Mouse (Mus musculus) neural tube, embryonic 14.5 days (tissue): ENCODE data around the gene Gstm5. TPM values are rescaled to one million over a fixed set of nuclear protein-coding genes. Genes with fewer than 3 reads are reported as not detected.
"Not testable (repeated sequence)": the region's sequence is repeated elsewhere in the genome, so short reads cannot be mapped to it uniquely, and the experiment has no call there.

Source experiments
- ATAC-seq: fragments of 200-750 bp; cut with Nextera tagmentation; 2 replicates; pipeline ENCODE4 v1.8.0; 2017; ENCODE audit warnings: low read depth, mild to moderate bottlenecking, moderate TSS enrichment, moderate library complexity
- H3K27ac ChIP-seq: fragments of 300-500 bp; sonication (generic); 2 replicates; pipeline ENCODE4 v1.5.1; 2014; ENCODE audit warnings: low read depth, mild to moderate bottlenecking, control low read depth, low read length, moderate library complexity, mixed read lengths
- H3K27me3 ChIP-seq: fragments of 300-500 bp; sonication (generic); 2 replicates; pipeline ENCODE4 v1.6.1; 2014; ENCODE audit warnings: low read length; ENCODE audit not compliant: control insufficient read depth, insufficient read depth
- H3K36me3 ChIP-seq: fragments of 300-500 bp; sonication (generic); 2 replicates; pipeline ENCODE4 v1.6.1; 2014; ENCODE audit warnings: low read length, mixed read lengths; ENCODE audit not compliant: control insufficient read depth, insufficient read depth
- H3K4me1 ChIP-seq: fragments of 300-500 bp; sonication (generic); 2 replicates; pipeline ENCODE4 v1.6.1; 2014; ENCODE audit warnings: low read length; ENCODE audit not compliant: control insufficient read depth, insufficient read depth
- H3K4me2 ChIP-seq: fragments of 300-500 bp; sonication (generic); 2 replicates; pipeline ENCODE4 v1.6.1; 2014; ENCODE audit warnings: mild to moderate bottlenecking, low read depth, low read length, control low read depth
- H3K4me3 ChIP-seq: fragments of 300-500 bp; sonication (generic); 2 replicates; pipeline ENCODE4 v1.5.1; 2014; ENCODE audit warnings: low read depth, low read length, control low read depth, mixed read lengths
- H3K9ac ChIP-seq: fragments of 300-500 bp; sonication (generic); replicated peaks from 2 replicates; pipeline ENCODE4 v1.6.1; 2014; ENCODE audit warnings: low read depth, mild to moderate bottlenecking, control low read depth, low read length, mixed read lengths
- H3K9me3 ChIP-seq: fragments of 300-500 bp; sonication (generic); 2 replicates; pipeline ENCODE4 v1.6.1; 2016; ENCODE audit warnings: low read length; ENCODE audit not compliant: control insufficient read depth
- WGBS: fragments of 180-500 bp; shearing (Covaris S2); extraction: QIAGEN DNeasy Blood & Tissue Kit; methylation state at CpG from one replicate; pipeline ENCODE4 v1.1.7; 2014; 5-methylcytosine and 5-hydroxymethylcytosine counted together
- polyA plus RNA-seq: library from polyadenylated mRNA; unstranded; fragments of >200 nt; fragmentation: Nextera tagmentation; extraction: Ambion mirVana; gene quantifications from 2 replicates; pipeline ENCODE4 v1.2.1, GENCODE M21; 2014

Gene Gstm5
- polyA plus RNA-seq, 1 experiment from 2014 or later, result 261 TPM

- not testable (repeated sequence) for H3K4me1 ChIP-seq, H3K9me3 ChIP-seq, H3K4me2 ChIP-seq, ATAC-seq, H3K4me3 ChIP-seq, H3K9ac ChIP-seq, H3K27me3 ChIP-seq, H3K27ac ChIP-seq, H3K36me3 ChIP-seq
- WGBS, result 85% methylated on average over 2 of the region's 2 CpGs
Observed at GRCm38 (mm10) chr3:107889236-107889635, 6.4 kb upstream of the Gstm5 start.

DNA sequence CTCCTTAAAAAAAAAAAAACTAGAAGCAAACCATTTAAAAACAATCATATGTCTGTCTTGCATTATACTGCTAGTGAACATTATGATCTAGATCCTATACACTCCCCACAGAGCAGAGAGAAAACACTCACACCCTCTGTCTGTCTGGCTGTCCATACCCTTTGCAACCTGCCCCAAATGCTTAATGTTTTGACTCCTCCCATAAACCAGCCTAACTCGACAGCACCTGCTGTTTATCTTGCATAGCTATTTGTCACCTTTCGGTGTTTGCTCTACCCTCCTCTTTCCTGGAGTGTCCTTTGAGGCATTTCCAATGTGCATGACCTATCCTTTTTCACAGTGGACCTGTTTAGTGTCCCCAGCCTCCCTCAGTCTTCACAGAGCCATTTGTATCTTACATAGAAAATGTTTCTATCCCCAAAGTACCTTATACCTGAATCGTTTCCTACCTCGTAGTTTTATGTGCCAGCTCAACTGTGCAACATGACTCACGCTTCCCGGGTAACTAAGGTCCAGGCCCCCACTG, 364 bp upstream of the Gstm5 start:
- Histone ChIP-seq H3K4me2 (peak overlapping the region; percentile 89), H3K27me3 (no peaks in the 10 kb centered on the region), H3K36me3 (no peaks in the 10 kb centered on the region), H3K4me3 (peak overlapping the region; percentile 74), H3K9me3 (no peaks in the 10 kb centered on the region), H3K9ac (peak overlapping the region; percentile 82), H3K27ac (no peak overlapping the region), H3K4me1 (peaks cover 5% of the 10 kb centered on the region; the same call in 1 of the 2 replicates)
- peak; percentile 45 for ATAC-seq
- 12% methylated on average over 6 of the region's 6 CpGs for WGBS

- H3K9me3 ChIP-seq, result no peaks in the 10 kb centered on the region
Observed at GRCm38 (mm10) chr3:107898691-107899090, 3.1 kb downstream of the Gstm5 start.

GRCm38 (mm10) chr3:107900955-107901673, 5.5 kb downstream of the Gstm5 start:
- Histone ChIP-seq H3K9ac (no peak overlapping the region), H3K4me3 (no peak overlapping the region), H3K4me1 (peaks cover 4% of the 10 kb centered on the region; the same call in 1 of the 2 replicates), H3K9me3 (no peaks in the 10 kb centered on the region), H3K27ac (no peak overlapping the region), H3K36me3 (no peaks in the 10 kb centered on the region), H3K27me3 (no peaks in the 10 kb centered on the region), H3K4me2 (no peak overlapping the region)
- WGBS, result 70% methylated on average over 11 of the region's 11 CpGs
- no peak for ATAC-seq

More at GRCm38 (mm10) chr3:107898691-107899090, 3.1 kb downstream of the Gstm5 start:
- 92% methylated on average over 13 of the region's 13 CpGs for WGBS
- H3K36me3 ChIP-seq, result no peaks in the 10 kb centered on the region
- H3K27ac ChIP-seq, result no peak overlapping the region
- H3K4me1 ChIP-seq, result peaks cover 5% of the 10 kb centered on the region; the same call in 1 of the 2 replicates
- no peaks in the 10 kb centered on the region for H3K27me3 ChIP-seq
- no peak overlapping the region for H3K9ac ChIP-seq
- no peak overlapping the region for H3K4me2 ChIP-seq
- no peak for ATAC-seq
- H3K4me3 ChIP-seq, result no peak overlapping the region

DNA sequence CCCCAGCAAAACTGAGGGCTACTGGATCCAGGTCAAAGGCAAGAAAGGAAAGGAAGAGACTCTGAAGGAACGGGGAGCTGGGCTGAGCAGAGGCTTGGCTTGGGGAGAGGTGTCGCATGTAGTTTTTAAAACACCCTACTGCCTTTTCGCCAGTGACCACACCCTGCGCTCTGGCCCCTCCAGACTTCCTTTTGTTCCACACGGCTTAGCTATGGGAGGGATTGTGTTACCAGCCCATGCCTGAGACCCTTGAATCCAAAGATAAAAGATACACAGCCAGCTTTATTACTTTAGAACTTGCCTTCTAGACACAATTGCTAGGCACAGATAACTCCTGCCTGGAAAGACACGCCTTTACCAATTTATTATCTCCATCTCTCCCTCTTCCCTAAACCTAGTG, 10.3 kb downstream of the Gstm5 start:
- Histone ChIP-seq H3K4me3 (no peak overlapping the region), H3K9me3 (no peaks in the 10 kb centered on the region), H3K4me1 (no peaks in the 10 kb centered on the region), H3K36me3 (no peaks in the 10 kb centered on the region), H3K27me3 (no peaks in the 10 kb centered on the region), H3K9ac (no peak overlapping the region), H3K27ac (no peak overlapping the region), H3K4me2 (no peak overlapping the region)
- WGBS, result 62% methylated on average over 6 of the region's 6 CpGs
- no peak for ATAC-seq

- 88% methylated on average over 15 of the region's 15 CpGs for WGBS
- Histone ChIP-seq H3K9me3 (no peaks in the 10 kb centered on the region), H3K4me3 (no peak overlapping the region), H3K4me1 (no peaks in the 10 kb centered on the region), H3K27me3 (no peaks in the 10 kb centered on the region), H3K4me2 (no peak overlapping the region), H3K27ac (no peak overlapping the region), H3K36me3 (no peaks in the 10 kb centered on the region), H3K9ac (no peak overlapping the region)
- no peak for ATAC-seq
Observed at GRCm38 (mm10) chr3:107916674-107917073, 21.1 kb downstream of the Gstm5 start.

- no peak for ATAC-seq
- no peaks in the 10 kb centered on the region for H3K4me1 ChIP-seq
Observed at GRCm38 (mm10) chr3:107917097-107917496, 21.5 kb downstream of the Gstm5 start.

GRCm38 (mm10) chr3:107917783-107918408, 22.3 kb downstream of the Gstm5 start:
- 62% methylated on average over 7 of the region's 7 CpGs for WGBS
- Histone ChIP-seq H3K36me3 (no peaks in the 10 kb centered on the region), H3K4me3 (no peak overlapping the region), H3K4me2 (no peak overlapping the region), H3K27me3 (no peaks in the 10 kb centered on the region), H3K9me3 (no peaks in the 10 kb centered on the region), H3K27ac (no peak overlapping the region), H3K4me1 (no peaks in the 10 kb centered on the region), H3K9ac (no peak overlapping the region)
- peak; percentile 61; the same call in 1 of the 2 replicates for ATAC-seq

More at GRCm38 (mm10) chr3:107917097-107917496, 21.5 kb downstream of the Gstm5 start:
- Histone ChIP-seq H3K27ac (no peak overlapping the region), H3K9me3 (no peaks in the 10 kb centered on the region), H3K9ac (no peak overlapping the region), H3K27me3 (no peaks in the 10 kb centered on the region), H3K4me2 (no peak overlapping the region), H3K36me3 (no peaks in the 10 kb centered on the region), H3K4me3 (no peak overlapping the region)
- WGBS, result 82% methylated on average over 3 of the region's 3 CpGs

DNA sequence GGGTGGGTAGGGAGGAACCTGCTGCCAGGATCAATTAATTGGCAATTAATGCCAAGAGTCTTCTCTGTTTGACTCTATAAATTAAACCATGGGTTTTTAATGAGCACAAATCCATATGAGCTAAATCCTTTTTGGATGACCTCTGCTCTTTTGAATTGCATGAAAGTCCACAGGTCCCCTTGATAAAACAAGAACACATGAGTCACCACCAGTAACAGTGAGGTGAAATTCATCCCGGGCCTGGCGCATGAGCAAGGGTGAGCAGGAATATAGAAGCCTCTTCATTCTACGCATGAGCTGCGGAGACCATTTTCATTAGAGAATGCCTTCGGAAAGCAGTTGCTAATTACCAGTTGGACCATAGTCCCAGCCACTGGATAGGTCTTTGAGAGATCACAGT, 24.7 kb downstream of the Gstm5 start:
- no peak overlapping the region for H3K9ac ChIP-seq
- H3K27me3 ChIP-seq, result no peaks in the 10 kb centered on the region
- 96% methylated on average over 5 of the region's 5 CpGs for WGBS

More for the DNA sequence above, 24.7 kb downstream of the Gstm5 start:
- no peak overlapping the region for H3K4me3 ChIP-seq
- no peaks in the 10 kb centered on the region for H3K4me1 ChIP-seq
- no peak for ATAC-seq
- H3K27ac ChIP-seq, result no peak overlapping the region
- no peaks in the 10 kb centered on the region for H3K36me3 ChIP-seq
- H3K4me2 ChIP-seq, result no peak overlapping the region
- H3K9me3 ChIP-seq, result no peaks in the 10 kb centered on the region
